Mouse (Mus musculus) testis, adult 2 months (tissue): Measurements from ENCODE around the gene Rab3gap1.

Experiments
- CTCF ChIP-seq: fragments of 200-500 bp; IDR thresholded peaks from 2 replicates; pipeline ENCODE4 v1.5.1; 2012; ENCODE audit warnings: low read depth, mild to moderate bottlenecking, inconsistent platforms, low read length, moderate library complexity; ENCODE audit not compliant: control insufficient read depth, insufficient read depth, insufficient replicate concordance
- POLR2A ChIP-seq: fragments of 200-500 bp; IDR thresholded peaks from 2 replicates; pipeline ENCODE4 v1.6.1; 2012; ENCODE audit warnings: low read depth, mild to moderate bottlenecking, inconsistent platforms, low read length, moderate library complexity; ENCODE audit not compliant: control insufficient read depth

GRCm38 (mm10) chr1:127954800-127955199 is 86.2 kb downstream of the Rab3gap1 start:
- no peak for TF ChIP-seq CTCF
- TF ChIP-seq POLR2A = no peak
